Mouse (Mus musculus) thymus, postnatal 25 days (tissue): Measurements from ENCODE around the gene Scube3.
"Not testable (repeated sequence)": the region's sequence is repeated elsewhere in the genome, so short reads cannot be mapped to it uniquely, and the experiment has no call there.

Experiments used
- DNase-seq: peaks from one replicate; pipeline ENCODE4 v3.0.0; 2022

Scube3 gene

GRCm38 (mm10) chr17:28180331-28180730 lies 38.4 kb downstream of the Scube3 start:
- DNase-seq = no peak

GRCm38 (mm10) chr17:28180783-28181544 lies 39.0 kb downstream of the Scube3 start:
- no peak for DNase-seq

- no peak for DNase-seq
Observed at GRCm38 (mm10) chr17:28184971-28185638, 43.2 kb downstream of the Scube3 start.

- DNase-seq = no peak
Observed at GRCm38 (mm10) chr17:28188313-28188712, 46.4 kb downstream of the Scube3 start.

GRCm38 (mm10) chr17:28192754-28193153 lies 50.8 kb downstream of the Scube3 start:
- DNase-seq = no peak

- no peak for DNase-seq
Observed at GRCm38 (mm10) chr17:28193559-28193958, 51.6 kb downstream of the Scube3 start.

- no peak for DNase-seq
Observed at GRCm38 (mm10) chr17:28195033-28195432, 53.1 kb downstream of the Scube3 start.

GRCm38 (mm10) chr17:28197646-28198045 lies 55.7 kb downstream of the Scube3 start:
- no peak for DNase-seq

- DNase-seq = no peak
Observed at GRCm38 (mm10) chr17:28201982-28202381, 60.0 kb downstream of the Scube3 start.

- peak; percentile 80 for DNase-seq
Observed at GRCm38 (mm10) chr17:28204052-28204720, 62.2 kb downstream of the Scube3 start.

GRCm38 (mm10) chr17:28205443-28205842 lies 63.5 kb downstream of the Scube3 start:
- no peak for DNase-seq

- peak; percentile 73 for DNase-seq
Observed at GRCm38 (mm10) chr17:28207092-28207491, 65.2 kb downstream of the Scube3 start.

- peak; percentile 90 for DNase-seq
Observed at GRCm38 (mm10) chr17:28207591-28208313, 65.8 kb downstream of the Scube3 start, which contains the start of gene Def6. Def6 (plus strand) TSS chr17:28207778.

- no peak for DNase-seq
Observed at GRCm38 (mm10) chr17:28208314-28208612, 66.3 kb downstream of the Scube3 start.

GRCm38 (mm10) chr17:28209457-28210110 lies 67.6 kb downstream of the Scube3 start:
- DNase-seq = no peak

GRCm38 (mm10) chr17:28211921-28212341 lies 70.0 kb downstream of the Scube3 start:
- DNase-seq = peak; percentile 84

GRCm38 (mm10) chr17:28212391-28212790 lies 70.5 kb downstream of the Scube3 start:
- no peak for DNase-seq

GRCm38 (mm10) chr17:28213236-28213635 lies 71.3 kb downstream of the Scube3 start:
- DNase-seq = peak; percentile 54

- DNase-seq = no peak
Observed at GRCm38 (mm10) chr17:28216791-28217190, 74.8 kb downstream of the Scube3 start.

GRCm38 (mm10) chr17:28217721-28218649 lies 76.0 kb downstream of the Scube3 start:
- peak; percentile 86 for DNase-seq

- not testable (repeated sequence) for DNase-seq
Observed at GRCm38 (mm10) chr17:28222463-28222862, 80.5 kb downstream of the Scube3 start.
